Mouse (Mus musculus): Measurements from ENCODE around the gene H2afv.
"Not testable (repeated sequence)": the region's sequence is repeated elsewhere in the genome, so short reads cannot be mapped to it uniquely, and the experiment has no call there.

Gene H2afv

GRCm38 (mm10) chr11:6414751-6415550 is 29.3 kb downstream of the H2afv start, which contains the start of gene Ppia:
Gene Ppia, plus strand, starts transcription at chr11:6415443.
- DNase-seq, result no peak

GRCm38 (mm10) chr11:6413264-6413663 is 31.0 kb downstream of the H2afv start:
- no peak for DNase-seq

- DNase-seq, result no peak
Observed at GRCm38 (mm10) chr11:6411684-6412083, 32.6 kb downstream of the H2afv start.

GRCm38 (mm10) chr11:6410755-6411154 is 33.5 kb downstream of the H2afv start:
- DNase-seq, result not testable (repeated sequence)

GRCm38 (mm10) chr11:6410050-6410602 is 34.1 kb downstream of the H2afv start:
- DNase-seq, result peak in 1 of 2 experiments; percentile 54

- no peak for DNase-seq
Observed at GRCm38 (mm10) chr11:6407162-6407621, 37.1 kb downstream of the H2afv start.

- DNase-seq, result peak; percentile 52 to 58
Observed at GRCm38 (mm10) chr11:6406251-6407161, 37.7 kb downstream of the H2afv start.

GRCm38 (mm10) chr11:6405591-6406081 is 38.6 kb downstream of the H2afv start:
- no peak for DNase-seq

GRCm38 (mm10) chr11:6404699-6405566 is 39.3 kb downstream of the H2afv start:
- DNase-seq, result no peak

- no peak for DNase-seq
Observed at GRCm38 (mm10) chr11:6403830-6404405, 40.3 kb downstream of the H2afv start.

GRCm38 (mm10) chr11:6402515-6403510 is 41.4 kb downstream of the H2afv start:
- DNase-seq, result peak; percentile 62 to 70

GRCm38 (mm10) chr11:6398141-6398540 is 46.1 kb downstream of the H2afv start:
- DNase-seq, result no peak

GRCm38 (mm10) chr11:6395565-6395964 is 48.7 kb downstream of the H2afv start:
- DNase-seq, result no peak

GRCm38 (mm10) chr11:6393866-6394265 is 50.4 kb downstream of the H2afv start:
- DNase-seq, result no peak

GRCm38 (mm10) chr11:6392857-6393256 is 51.4 kb downstream of the H2afv start:
- DNase-seq, result no peak

- DNase-seq, result no peak
Observed at GRCm38 (mm10) chr11:6391516-6392276, 52.5 kb downstream of the H2afv start.

GRCm38 (mm10) chr11:6390376-6391053 is 53.7 kb downstream of the H2afv start:
- DNase-seq, result no peak

GRCm38 (mm10) chr11:6389483-6389921 is 54.7 kb downstream of the H2afv start:
- DNase-seq, result peak in 1 of 2 experiments; percentile 42
